Mouse (Mus musculus): ENCODE measurements at regions not wholly inside any gene's neighbourhood (a gene's known extent, or its start where the extent isn't known, plus 50 kb on each side); places are given as distances from the start of the nearest gene placed in this dataset.

DNA sequence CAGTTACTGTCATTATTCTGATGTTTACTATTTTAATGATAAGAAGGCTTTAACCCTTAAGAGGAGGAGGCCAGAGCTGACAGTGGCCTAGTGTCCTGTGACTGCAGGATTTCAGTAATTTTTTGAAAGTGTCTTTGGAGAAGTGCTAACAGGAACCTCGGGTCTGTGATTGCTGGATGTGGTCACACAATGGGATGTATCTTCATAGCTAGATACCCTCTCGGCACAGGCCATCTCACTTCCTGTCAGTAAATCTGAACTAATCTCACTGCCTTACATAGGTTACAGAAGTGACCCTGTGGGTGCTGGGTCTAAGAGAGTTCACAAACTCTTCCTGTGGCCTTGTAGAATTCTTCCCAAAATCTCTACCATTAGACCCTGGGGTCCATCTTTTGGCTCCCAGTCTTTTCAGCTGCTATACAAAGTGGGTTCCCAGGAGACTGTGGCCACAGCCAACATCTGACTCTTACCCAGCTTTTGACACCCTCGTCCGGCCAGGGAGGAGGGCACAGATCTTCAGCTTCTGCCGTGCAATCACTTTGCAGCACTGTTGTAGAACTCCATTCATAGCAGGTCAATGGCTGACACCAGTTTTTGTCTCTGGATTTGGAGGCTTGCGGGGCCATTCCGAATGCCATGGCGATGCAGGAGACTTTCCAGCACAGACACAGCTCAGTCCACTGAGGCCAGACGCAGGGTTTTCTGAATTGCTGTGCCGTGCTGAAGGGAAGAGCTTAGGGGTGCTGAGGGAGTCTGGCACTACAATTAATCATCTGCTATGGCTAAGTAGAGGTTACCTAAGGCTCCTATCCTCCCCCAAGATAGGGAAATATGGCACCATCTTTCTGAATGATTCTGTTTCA lies 95.7 kb upstream of the Irs2 start:
- 58% methylated on average over 10 of the region's 10 CpGs for WGBS (ENCODE audit: insufficient replicate concordance)
- no peak overlapping the region for H3K4me3 ChIP-seq (ENCODE audit: insufficient read depth in 1 of 2, low read depth in 2 of 2, low read length in 2 of 2)
- no peaks in the 10 kb centered on the region for H3K36me3 ChIP-seq (replicated peaks; ENCODE audit: control insufficient read depth, insufficient read depth, low read depth)
- H3K4me1 ChIP-seq (replicated peaks; ENCODE audit: control insufficient read depth in 2 of 2, insufficient read depth in 2 of 2, low read length in 1 of 2), result no peaks in the 10 kb centered on the region
- no peaks in the 10 kb centered on the region for H3K27me3 ChIP-seq (ENCODE audit: control insufficient read depth, insufficient read depth, low read length)
- no peak for TF ChIP-seq CTCF (IDR thresholded peaks at IDR 0.05; ENCODE audit: low read depth)
- TF ChIP-seq EP300 (IDR thresholded peaks at IDR 0.05; ENCODE audit: low read depth), result no peak
- H3K9ac ChIP-seq (replicated peaks), result no peak overlapping the region
- no peaks in the 10 kb centered on the region for H3K9me3 ChIP-seq (ENCODE audit: control insufficient read depth, low read length)
- no peak overlapping the region for H3K27ac ChIP-seq
- no peak overlapping the region for H3K4me2 ChIP-seq (ENCODE audit: low read depth)
- DNase-seq (ENCODE audit: low read depth in 3 of 3, low spot score in 3 of 3) (no peak), ATAC-seq (ENCODE audit: insufficient read depth) (no peak)

DNA sequence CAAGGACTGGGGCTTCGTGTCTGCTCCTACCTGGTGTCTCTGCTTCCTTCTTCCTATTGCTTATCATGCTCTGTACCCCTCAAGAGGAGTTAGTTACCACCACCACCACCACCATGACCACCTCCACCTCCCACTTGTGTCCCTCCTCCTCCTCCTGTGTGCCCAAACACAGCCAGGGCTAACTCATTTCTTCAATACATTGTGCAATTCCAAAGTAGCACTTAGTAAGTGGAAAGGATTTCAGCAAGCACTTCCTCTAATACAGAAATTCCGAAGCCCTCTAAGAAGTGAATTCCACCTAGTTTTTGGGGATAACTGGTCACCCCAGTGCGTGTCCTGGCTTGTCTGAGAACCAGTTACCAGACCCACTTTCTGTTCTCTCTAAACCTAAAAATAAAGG lies 92.1 kb upstream of the Irs2 start:
- H3K4me3 ChIP-seq (ENCODE audit: insufficient read depth in 1 of 2, low read depth in 2 of 2, low read length in 2 of 2), result no peak overlapping the region

DNA sequence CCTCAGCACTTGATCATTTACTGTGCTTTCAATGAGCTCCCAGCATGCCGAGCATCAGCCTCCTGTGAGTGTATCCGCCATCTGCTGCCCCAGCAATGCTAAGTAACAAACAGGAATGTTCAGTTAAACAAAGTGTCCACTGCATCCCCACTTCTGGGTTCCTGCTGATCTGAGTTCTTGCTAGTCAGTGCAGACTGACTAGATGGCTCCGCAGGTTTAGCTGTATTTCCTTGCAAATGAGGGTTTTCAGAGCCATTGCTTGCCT lies 91.3 kb upstream of the Irs2 start:
- no peak overlapping the region for H3K4me3 ChIP-seq (ENCODE audit: insufficient read depth in 1 of 2, low read depth in 2 of 2, low read length in 2 of 2)

More for the DNA sequence above, 92.1 kb upstream of the Irs2 start:
- Histone ChIP-seq H3K4me2 (ENCODE audit: low read depth) (no peak overlapping the region), H3K4me1 (replicated peaks; ENCODE audit: control insufficient read depth in 2 of 2, insufficient read depth in 2 of 2, low read length in 1 of 2) (no peaks in the 10 kb centered on the region), H3K9me3 (ENCODE audit: control insufficient read depth, low read length) (no peaks in the 10 kb centered on the region), H3K9ac (replicated peaks) (no peak overlapping the region), H3K27ac (no peak overlapping the region), H3K27me3 (ENCODE audit: control insufficient read depth, insufficient read depth, low read length) (no peaks in the 10 kb centered on the region), H3K36me3 (replicated peaks; ENCODE audit: control insufficient read depth, insufficient read depth, low read depth) (no peaks in the 10 kb centered on the region)
- no peak for DNase-seq (ENCODE audit: low read depth in 3 of 3, low spot score in 3 of 3)
- TF ChIP-seq EP300 (IDR thresholded peaks at IDR 0.05; ENCODE audit: low read depth) (no peak), CTCF (IDR thresholded peaks at IDR 0.05; ENCODE audit: low read depth) (no peak)
- 47% methylated on average over 3 of the region's 3 CpGs for WGBS (ENCODE audit: insufficient replicate concordance)
- no peak for ATAC-seq (ENCODE audit: insufficient read depth)

DNA sequence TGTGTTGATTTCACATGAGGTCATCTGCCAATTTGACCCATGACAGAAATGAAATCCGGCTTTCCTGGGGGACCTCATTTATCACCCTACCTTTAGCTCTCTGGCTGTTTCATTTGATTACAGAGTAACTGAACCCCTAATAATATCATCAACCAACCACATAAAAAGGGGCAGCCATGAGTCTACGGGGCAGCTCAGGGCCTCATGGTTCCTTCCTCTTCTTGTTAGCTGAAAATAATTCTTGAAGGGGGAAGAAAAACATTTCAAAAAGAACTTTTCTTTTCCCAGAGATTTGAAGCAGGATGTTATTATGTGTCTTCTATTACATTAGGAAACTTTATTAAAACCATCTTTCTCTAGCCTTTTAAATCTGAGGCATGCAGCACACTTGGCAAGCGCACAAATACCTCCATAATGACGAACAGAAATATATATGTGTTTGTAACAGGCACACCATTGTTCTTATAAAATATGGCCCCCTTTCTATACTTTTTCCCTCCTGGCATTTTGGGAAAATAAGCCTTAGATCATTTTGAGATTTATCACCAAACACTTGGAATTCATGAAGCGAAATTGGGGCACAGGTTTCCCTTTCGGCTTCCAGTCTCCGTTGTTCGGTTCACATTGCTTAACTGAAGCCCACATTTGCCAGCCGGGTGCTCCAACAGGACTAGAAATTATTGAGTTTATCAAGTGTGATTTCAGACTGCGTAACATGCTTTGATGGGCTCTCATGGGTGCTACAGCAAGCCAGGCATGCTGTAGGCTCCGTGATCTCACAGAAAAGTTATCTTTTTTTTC lies 90.7 kb upstream of the Irs2 start:
- no peak overlapping the region for H3K4me2 ChIP-seq (ENCODE audit: low read depth)
- H3K4me3 ChIP-seq (ENCODE audit: insufficient read depth in 1 of 2, low read depth in 2 of 2, low read length in 2 of 2), result no peak overlapping the region
- no peaks in the 10 kb centered on the region for H3K36me3 ChIP-seq (replicated peaks; ENCODE audit: control insufficient read depth, insufficient read depth, low read depth)
- ATAC-seq (ENCODE audit: insufficient read depth) (no peak), DNase-seq (ENCODE audit: low read depth in 3 of 3, low spot score in 3 of 3) (no peak)
- no peaks in the 10 kb centered on the region for H3K4me1 ChIP-seq (replicated peaks; ENCODE audit: control insufficient read depth in 2 of 2, insufficient read depth in 2 of 2, low read length in 1 of 2)
- H3K9me3 ChIP-seq (ENCODE audit: control insufficient read depth, low read length), result no peaks in the 10 kb centered on the region
- no peak overlapping the region for H3K9ac ChIP-seq (replicated peaks)
- no peak overlapping the region for H3K27ac ChIP-seq
- 63% methylated on average over 11 of the region's 11 CpGs for WGBS (ENCODE audit: insufficient replicate concordance)
- no peaks in the 10 kb centered on the region for H3K27me3 ChIP-seq (ENCODE audit: control insufficient read depth, insufficient read depth, low read length)
- no peak for TF ChIP-seq CTCF (IDR thresholded peaks at IDR 0.05; ENCODE audit: low read depth)
- TF ChIP-seq EP300 (IDR thresholded peaks at IDR 0.05; ENCODE audit: low read depth), result no peak

More for the DNA sequence above, 91.3 kb upstream of the Irs2 start:
- 61% methylated on average over 3 of the region's 3 CpGs for WGBS (ENCODE audit: insufficient replicate concordance)
- no peak for ATAC-seq (ENCODE audit: insufficient read depth)
- no peak overlapping the region for H3K27ac ChIP-seq
- no peaks in the 10 kb centered on the region for H3K4me1 ChIP-seq (replicated peaks; ENCODE audit: control insufficient read depth in 2 of 2, insufficient read depth in 2 of 2, low read length in 1 of 2)
- no peaks in the 10 kb centered on the region for H3K27me3 ChIP-seq (ENCODE audit: control insufficient read depth, insufficient read depth, low read length)
- no peak overlapping the region for H3K9ac ChIP-seq (replicated peaks)
- TF ChIP-seq CTCF (IDR thresholded peaks at IDR 0.05; ENCODE audit: low read depth) (no peak), EP300 (IDR thresholded peaks at IDR 0.05; ENCODE audit: low read depth) (no peak)
- no peaks in the 10 kb centered on the region for H3K36me3 ChIP-seq (replicated peaks; ENCODE audit: control insufficient read depth, insufficient read depth, low read depth)
- H3K4me2 ChIP-seq (ENCODE audit: low read depth), result no peak overlapping the region
- no peak for DNase-seq (ENCODE audit: low read depth in 3 of 3, low spot score in 3 of 3)
- H3K9me3 ChIP-seq (ENCODE audit: control insufficient read depth, low read length), result no peaks in the 10 kb centered on the region

DNA sequence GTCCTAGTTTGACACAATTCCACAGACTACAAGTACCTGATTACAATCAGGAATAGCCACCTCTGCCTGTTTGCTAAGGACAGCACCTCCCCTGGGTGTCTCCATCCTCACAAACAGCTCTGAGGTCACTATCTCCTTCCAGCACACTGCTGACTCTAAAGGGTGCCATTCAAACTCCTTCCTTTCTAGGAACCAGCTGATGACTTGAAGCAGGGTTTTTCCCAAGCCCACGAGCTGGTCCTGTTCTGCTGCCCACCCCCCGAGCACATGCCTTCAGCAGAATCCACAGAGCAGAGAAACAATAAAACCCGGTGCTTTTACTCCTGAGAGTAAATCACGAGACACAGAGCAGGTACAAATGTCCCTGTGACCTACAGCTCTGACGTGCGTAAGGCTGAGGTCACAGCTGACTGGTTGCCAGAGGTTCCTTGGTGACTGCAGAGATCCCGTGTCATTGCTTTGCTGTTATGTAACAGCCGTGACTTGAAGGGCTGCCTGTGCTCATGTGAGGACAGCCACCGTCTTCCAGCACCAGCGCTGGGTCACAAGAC lies 90.0 kb upstream of the Irs2 start:
- ATAC-seq (ENCODE audit: insufficient read depth) (no peak), DNase-seq (ENCODE audit: low read depth in 3 of 3, low spot score in 3 of 3) (peak in 1 of 3 experiments; percentile 14)
- H3K9ac ChIP-seq (replicated peaks), result no peak overlapping the region
- no peak overlapping the region for H3K4me3 ChIP-seq (ENCODE audit: insufficient read depth in 1 of 2, low read depth in 2 of 2, low read length in 2 of 2)
- no peaks in the 10 kb centered on the region for H3K4me1 ChIP-seq (replicated peaks; ENCODE audit: control insufficient read depth in 2 of 2, insufficient read depth in 2 of 2, low read length in 1 of 2)
- WGBS (ENCODE audit: insufficient replicate concordance), result 26% methylated on average over 10 of the region's 10 CpGs
- TF ChIP-seq EP300 (IDR thresholded peaks at IDR 0.05; ENCODE audit: low read depth) (no peak), CTCF (IDR thresholded peaks at IDR 0.05; ENCODE audit: low read depth) (no peak)
- H3K27me3 ChIP-seq (ENCODE audit: control insufficient read depth, insufficient read depth, low read length), result no peaks in the 10 kb centered on the region
- no peaks in the 10 kb centered on the region for H3K36me3 ChIP-seq (replicated peaks; ENCODE audit: control insufficient read depth, insufficient read depth, low read depth)
- H3K4me2 ChIP-seq (ENCODE audit: low read depth), result no peak overlapping the region
- H3K27ac ChIP-seq, result no peak overlapping the region
- H3K9me3 ChIP-seq (ENCODE audit: control insufficient read depth, low read length), result no peaks in the 10 kb centered on the region
